Mouse (Mus musculus) hindbrain, embryonic 12.5 days (tissue): ENCODE data around the gene Sipa1l3. TPM values are rescaled to one million over a fixed set of nuclear protein-coding genes. Genes with fewer than 3 reads are reported as not detected.

Source experiments
- ATAC-seq: fragments of 200-750 bp; cut with Nextera tagmentation; 2 replicates; pipeline ENCODE4 v1.8.0; 2017; ENCODE audit warnings: moderate TSS enrichment; ENCODE audit not compliant: low FRiP score
- H3K27ac ChIP-seq: fragments of 300-500 bp; sonication (generic); 2 replicates; pipeline ENCODE4 v1.5.1; 2016; ENCODE audit warnings: mild to moderate bottlenecking
- H3K27me3 ChIP-seq: fragments of 300-500 bp; sonication (generic); 2 replicates; pipeline ENCODE4 v1.6.1; 2016; ENCODE audit warnings: mild to moderate bottlenecking
- H3K36me3 ChIP-seq: fragments of 300-500 bp; sonication (generic); 2 replicates; pipeline ENCODE4 v1.6.1; 2016; ENCODE audit warnings: mild to moderate bottlenecking
- H3K4me1 ChIP-seq: fragments of 300-500 bp; sonication (generic); 2 replicates; pipeline ENCODE4 v1.6.1; 2016
- H3K4me2 ChIP-seq: fragments of 300-500 bp; sonication (generic); replicated peaks from 2 replicates; pipeline ENCODE4 v1.6.1; 2016; ENCODE audit warnings: mild to moderate bottlenecking
- H3K4me3 ChIP-seq: fragments of 300-500 bp; sonication (generic); 2 replicates; pipeline ENCODE4 v1.5.1; 2016; ENCODE audit warnings: mild to moderate bottlenecking
- H3K9ac ChIP-seq: fragments of 300-500 bp; sonication (generic); 2 replicates; pipeline ENCODE4 v1.6.1; 2016; ENCODE audit warnings: mild to moderate bottlenecking, moderate library complexity
- H3K9me3 ChIP-seq: fragments of 300-500 bp; sonication (generic); replicated peaks from 2 replicates; pipeline ENCODE4 v1.6.1; 2016; ENCODE audit warnings: mild to moderate bottlenecking
- WGBS: fragments of 180-500 bp; shearing (Covaris S2); methylation state at CpG from one replicate; pipeline ENCODE4 v1.1.7; 2016; 5-methylcytosine and 5-hydroxymethylcytosine counted together
- polyA plus RNA-seq: library from polyadenylated mRNA; unstranded; fragments of >200 nt; fragmentation: Nextera tagmentation; extraction: Ambion mirVana; gene quantifications from 2 replicates; pipeline ENCODE4 v1.2.1, GENCODE M21; 2016

Gene Sipa1l3
- polyA plus RNA-seq, 1 experiment from 2014 or later, result 15.9 TPM

DNA sequence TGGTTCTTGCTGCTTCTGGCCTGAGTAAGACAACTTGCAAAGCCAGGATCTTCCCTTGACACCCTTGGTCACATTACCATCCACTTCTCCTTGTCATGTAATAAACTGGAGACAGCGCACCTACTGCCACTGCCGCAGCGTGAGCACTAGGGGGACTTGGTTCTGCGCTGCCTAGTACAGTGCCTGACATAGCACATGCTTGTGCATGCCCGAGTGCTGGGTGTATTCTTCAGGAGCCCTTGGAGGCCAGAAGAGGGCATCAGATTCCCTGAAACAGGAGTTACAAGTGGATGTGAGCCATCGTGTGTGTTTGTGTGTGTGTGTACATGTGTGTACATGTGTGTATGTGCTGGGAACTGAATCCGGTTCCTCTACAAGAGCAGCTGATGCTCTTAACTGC lies 231.0 kb downstream of the Sipa1l3 start:
- peaks cover 22% of the 10 kb centered on the region for H3K27me3 ChIP-seq
- no peaks in the 10 kb centered on the region for H3K36me3 ChIP-seq
- no peaks in the 10 kb centered on the region for H3K9me3 ChIP-seq
- H3K4me3 ChIP-seq, result no peak overlapping the region
- no peak overlapping the region for H3K9ac ChIP-seq
- H3K27ac ChIP-seq, result no peak overlapping the region
- 85% methylated on average over 7 of the region's 7 CpGs for WGBS
- no peak for ATAC-seq
- H3K4me1 ChIP-seq, result peaks cover 32% of the 10 kb centered on the region
- H3K4me2 ChIP-seq, result no peak overlapping the region

DNA sequence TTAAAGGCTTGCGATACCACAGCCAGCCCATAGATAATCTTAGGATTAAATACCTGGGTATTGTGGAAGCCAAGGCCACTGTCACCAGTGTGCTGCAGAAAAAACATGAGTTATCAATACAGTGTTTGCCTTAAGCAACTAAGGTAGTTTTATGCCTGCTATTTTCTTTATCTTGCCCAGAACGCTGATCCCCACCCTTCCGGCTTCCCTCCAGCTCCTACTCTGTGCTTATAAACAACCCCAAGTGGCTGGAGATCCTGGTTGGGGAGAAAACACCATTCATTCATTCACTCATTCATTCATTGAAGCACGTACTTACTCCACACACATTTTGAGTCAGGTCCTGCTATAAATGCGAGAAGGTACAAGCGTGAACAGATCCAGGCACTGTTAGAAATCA lies 233.9 kb downstream of the Sipa1l3 start:
- Histone ChIP-seq H3K4me1 (peaks cover 23% of the 10 kb centered on the region), H3K9me3 (no peaks in the 10 kb centered on the region), H3K4me3 (no peak overlapping the region), H3K27me3 (peaks cover 43% of the 10 kb centered on the region), H3K36me3 (no peaks in the 10 kb centered on the region), H3K9ac (no peak overlapping the region), H3K27ac (no peak overlapping the region), H3K4me2 (no peak overlapping the region)
- 94% methylated on average over 6 of the region's 6 CpGs for WGBS
- ATAC-seq, result no peak

DNA sequence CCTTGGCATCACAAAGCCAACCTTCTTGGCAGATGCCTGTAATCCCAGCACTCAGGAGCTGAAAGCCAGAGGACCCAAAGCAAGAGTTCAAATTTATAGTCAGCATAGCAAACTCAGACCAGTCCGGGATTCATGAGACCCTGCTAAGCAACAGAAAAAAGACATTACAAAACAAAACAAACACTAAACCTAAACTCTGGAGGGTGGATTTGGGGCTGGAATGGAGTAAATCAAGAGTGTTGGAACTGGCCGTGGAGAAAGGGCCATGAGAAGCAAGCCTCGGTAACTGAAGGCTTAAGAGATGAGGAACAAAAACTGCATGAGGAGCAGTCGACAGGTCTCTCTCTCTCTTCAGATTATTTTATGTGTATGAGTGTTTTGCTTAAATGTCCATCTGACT lies 234.6 kb downstream of the Sipa1l3 start:
- Histone ChIP-seq H3K27me3 (peaks cover 46% of the 10 kb centered on the region), H3K4me3 (no peak overlapping the region), H3K27ac (no peak overlapping the region)

DNA sequence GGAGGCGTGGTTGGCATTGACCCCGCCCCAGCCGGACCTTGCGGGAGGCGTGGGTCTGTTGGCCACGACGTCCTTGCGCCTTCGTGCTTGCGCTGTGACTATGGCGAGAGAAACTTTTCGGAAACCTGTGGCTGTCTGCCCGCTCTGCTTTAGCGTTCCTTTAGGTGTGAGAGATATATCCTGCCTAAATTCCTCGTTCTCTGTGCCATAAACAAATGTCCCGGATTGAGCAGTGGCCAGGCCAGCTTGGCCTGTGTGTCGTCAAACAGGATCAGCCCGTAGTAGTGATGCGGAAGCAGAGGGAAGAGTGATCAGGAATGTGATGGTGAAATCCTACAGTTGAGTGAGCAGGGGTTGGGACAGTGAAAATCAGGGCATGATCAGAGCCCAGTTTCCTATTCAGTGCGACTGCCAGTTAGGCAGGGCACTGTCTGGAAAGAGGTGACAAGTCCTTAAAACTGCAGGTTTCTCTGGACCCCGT lies 236.3 kb downstream of the Sipa1l3 start:
- no peak for ATAC-seq
- H3K4me3 ChIP-seq, result peak overlapping the region; percentile 56
- peak overlapping the region; percentile 97 for H3K4me2 ChIP-seq
- H3K4me1 ChIP-seq, result peaks cover 15% of the 10 kb centered on the region
- H3K27me3 ChIP-seq, result peaks cover 42% of the 10 kb centered on the region
- 12% methylated on average over 21 of the region's 21 CpGs for WGBS
- no peak overlapping the region for H3K27ac ChIP-seq
- H3K9me3 ChIP-seq, result no peaks in the 10 kb centered on the region
- H3K36me3 ChIP-seq, result no peaks in the 10 kb centered on the region
- peak overlapping the region; percentile 68 for H3K9ac ChIP-seq

More for the DNA sequence above, 234.6 kb downstream of the Sipa1l3 start:
- no peaks in the 10 kb centered on the region for H3K36me3 ChIP-seq
- no peak for ATAC-seq
- no peak overlapping the region for H3K4me2 ChIP-seq
- peaks cover 17% of the 10 kb centered on the region for H3K4me1 ChIP-seq
- no peaks in the 10 kb centered on the region for H3K9me3 ChIP-seq
- WGBS, result 92% methylated on average over 4 of the region's 4 CpGs
- H3K9ac ChIP-seq, result no peak overlapping the region

DNA sequence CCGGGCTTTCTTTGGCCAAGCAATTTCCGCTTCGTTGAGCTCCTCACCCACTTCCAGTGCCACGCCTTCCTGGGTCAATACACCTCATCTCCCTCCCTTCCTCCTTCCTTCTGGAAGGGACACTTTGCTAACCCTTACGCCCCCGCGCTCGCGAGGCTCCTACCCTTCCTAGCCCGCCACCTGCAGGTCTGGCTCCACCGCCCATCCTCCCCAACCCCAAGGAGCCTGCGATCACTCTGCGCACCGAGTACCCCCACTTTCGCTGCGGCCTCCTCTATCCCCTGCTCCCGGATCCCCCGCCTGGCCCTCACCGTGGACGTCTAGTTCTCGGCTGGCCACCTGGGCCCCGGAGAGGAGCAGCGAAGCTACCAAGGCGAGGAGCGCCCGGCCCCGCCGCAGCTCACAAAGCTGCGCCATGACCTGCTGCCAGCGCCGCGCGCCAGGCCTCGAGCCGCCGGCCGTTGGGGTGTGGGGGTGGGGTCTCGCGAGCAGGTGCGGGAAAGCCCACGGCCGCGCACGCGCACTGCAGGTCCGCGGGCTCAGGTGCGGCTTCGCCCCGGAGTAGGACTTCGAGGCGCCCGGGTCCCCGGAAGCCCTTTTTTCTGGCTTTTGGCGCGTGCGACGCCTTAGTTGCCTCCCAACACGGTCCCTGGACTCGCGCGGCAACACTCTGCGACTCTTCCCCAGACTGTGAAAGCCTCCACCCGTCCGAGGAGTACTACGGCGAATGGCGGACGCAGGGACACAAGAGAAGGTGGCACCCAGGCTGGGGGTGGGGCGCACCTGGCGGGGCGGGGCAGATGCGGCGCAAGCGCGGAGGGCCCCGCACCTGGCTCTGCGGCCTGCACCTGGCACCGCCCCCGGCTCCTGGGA lies 237.0 kb downstream of the Sipa1l3 start, which contains the start of gene Spint2:
TSS of gene Spint2 (minus strand) at position 712 of the 873 bp plus-strand sequence.
- H3K27me3 ChIP-seq, result peaks cover 42% of the 10 kb centered on the region
- peak; percentile 71 for ATAC-seq
- H3K9ac ChIP-seq, result peak within 1 kb of the TSS; percentile 68
- peak within 1 kb of the TSS; percentile 97 for H3K4me2 ChIP-seq
- no peaks in the 10 kb centered on the region for H3K9me3 ChIP-seq
- H3K27ac ChIP-seq, result no peak within 1 kb of the TSS
- H3K36me3 ChIP-seq, result no peaks in the 10 kb centered on the region
- under 1% methylated on average over 79 of the region's 80 CpGs for WGBS
- peaks cover 15% of the 10 kb centered on the region for H3K4me1 ChIP-seq
- peak within 1 kb of the TSS; percentile 56 for H3K4me3 ChIP-seq

DNA sequence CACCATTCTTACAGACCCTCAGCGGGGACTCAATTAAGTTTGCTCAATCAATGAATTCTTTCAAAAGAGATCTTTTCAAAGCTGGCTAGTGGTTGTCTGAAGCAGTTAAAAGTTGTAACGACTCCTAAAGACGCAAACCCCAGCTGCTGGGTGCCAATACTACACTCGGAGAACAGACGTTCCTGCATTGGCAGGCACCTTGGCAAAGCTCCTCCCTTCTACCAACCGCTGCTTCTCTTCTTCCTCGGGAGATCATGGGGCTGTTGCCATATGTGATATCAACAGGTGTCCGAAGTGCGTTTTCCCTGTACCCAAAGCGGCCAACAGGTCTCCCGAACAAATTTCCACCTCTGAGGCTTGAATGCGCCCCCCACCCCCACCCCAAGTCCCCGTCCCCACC lies 237.6 kb downstream of the Sipa1l3 start:
- H3K4me2 ChIP-seq, result peak overlapping the region; percentile 97
- peak overlapping the region; percentile 56 for H3K4me3 ChIP-seq
- peaks cover 15% of the 10 kb centered on the region for H3K4me1 ChIP-seq
- H3K9me3 ChIP-seq, result no peaks in the 10 kb centered on the region
- 16% methylated on average over 13 of the region's 13 CpGs for WGBS
- no peak overlapping the region for H3K27ac ChIP-seq
- ATAC-seq, result no peak
- no peaks in the 10 kb centered on the region for H3K36me3 ChIP-seq
- H3K9ac ChIP-seq, result peak overlapping the region; percentile 68; the same call in 1 of the 2 replicates
- H3K27me3 ChIP-seq, result peaks cover 42% of the 10 kb centered on the region

DNA sequence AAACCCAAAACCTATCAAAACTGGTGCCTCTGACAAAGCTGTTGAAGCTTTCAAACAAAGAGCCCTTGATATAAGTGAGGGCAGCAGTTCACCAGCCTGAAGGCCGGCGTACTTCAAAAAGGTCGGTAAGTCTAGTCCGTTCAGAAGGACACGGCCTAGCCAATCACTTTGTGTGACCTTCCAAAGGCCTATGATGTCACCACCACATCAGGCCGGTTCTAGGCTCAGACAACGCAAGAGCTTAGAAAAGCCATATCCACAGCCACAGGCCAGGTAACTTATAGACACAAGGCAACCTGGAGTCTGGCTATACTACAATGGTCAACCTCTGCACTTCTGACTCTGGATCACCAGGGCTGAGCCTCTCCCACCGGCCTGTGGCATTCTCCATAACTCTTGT lies 238.5 kb downstream of the Sipa1l3 start:
- Histone ChIP-seq H3K4me2 (no peak overlapping the region), H3K27me3 (peaks cover 42% of the 10 kb centered on the region), H3K36me3 (no peaks in the 10 kb centered on the region), H3K9me3 (no peaks in the 10 kb centered on the region), H3K4me1 (peaks cover 15% of the 10 kb centered on the region), H3K27ac (no peak overlapping the region), H3K4me3 (no peak overlapping the region), H3K9ac (no peak overlapping the region)
- ATAC-seq, result no peak
- 86% methylated on average over 8 of the region's 8 CpGs for WGBS

DNA sequence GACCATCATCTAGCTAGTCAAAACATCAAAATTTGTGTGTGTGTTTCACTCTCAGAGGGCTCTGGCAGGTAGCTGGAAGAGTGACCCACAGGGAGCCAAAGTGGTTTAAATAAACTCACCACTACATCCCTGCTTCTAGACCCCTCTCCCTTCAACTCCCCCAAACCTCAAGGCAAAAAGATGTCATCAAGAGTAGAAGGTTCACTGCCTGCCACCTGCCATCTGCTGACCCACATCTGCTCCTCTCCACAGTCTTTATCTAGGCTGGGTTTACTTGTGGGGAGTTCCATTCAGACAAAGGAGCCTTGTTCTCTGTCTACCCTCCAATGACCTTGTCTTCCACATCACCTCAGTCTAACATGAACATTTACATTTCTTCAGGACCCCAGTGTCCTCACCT lies 239.2 kb downstream of the Sipa1l3 start:
- no peak overlapping the region for H3K4me3 ChIP-seq
- peaks cover 15% of the 10 kb centered on the region for H3K4me1 ChIP-seq
- H3K36me3 ChIP-seq, result no peaks in the 10 kb centered on the region
- ATAC-seq, result no peak
- no peaks in the 10 kb centered on the region for H3K9me3 ChIP-seq
- H3K9ac ChIP-seq, result no peak overlapping the region
- H3K4me2 ChIP-seq, result no peak overlapping the region
- no peak overlapping the region for H3K27ac ChIP-seq
- peaks cover 41% of the 10 kb centered on the region for H3K27me3 ChIP-seq

DNA sequence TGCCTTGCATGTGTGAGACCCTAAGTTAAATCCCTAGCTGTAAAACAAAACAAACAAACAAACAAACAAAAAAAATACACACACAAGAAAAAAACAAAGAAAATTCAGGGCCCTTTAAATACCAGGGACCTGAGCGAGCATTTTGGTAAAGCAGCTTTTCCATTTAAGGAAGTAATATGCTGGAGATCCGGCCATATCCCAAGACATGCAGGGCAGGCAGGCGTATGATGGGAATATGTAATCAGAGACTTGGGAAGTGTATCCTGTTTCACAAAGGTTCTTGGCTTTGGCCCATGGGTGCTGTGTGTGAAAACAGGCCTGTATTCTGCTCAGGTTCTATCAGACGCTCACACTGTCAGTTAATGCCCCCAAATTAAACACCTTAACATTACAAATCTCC lies 240.9 kb downstream of the Sipa1l3 start:
- H3K9ac ChIP-seq, result no peak overlapping the region
- ATAC-seq, result no peak
- no peak overlapping the region for H3K27ac ChIP-seq
- H3K27me3 ChIP-seq, result peaks cover 31% of the 10 kb centered on the region
- peaks cover 15% of the 10 kb centered on the region for H3K4me1 ChIP-seq
- no peak overlapping the region for H3K4me2 ChIP-seq
- no peaks in the 10 kb centered on the region for H3K36me3 ChIP-seq
- H3K9me3 ChIP-seq, result no peaks in the 10 kb centered on the region
- no peak overlapping the region for H3K4me3 ChIP-seq
- WGBS, result 82% methylated on average over 4 of the region's 4 CpGs

DNA sequence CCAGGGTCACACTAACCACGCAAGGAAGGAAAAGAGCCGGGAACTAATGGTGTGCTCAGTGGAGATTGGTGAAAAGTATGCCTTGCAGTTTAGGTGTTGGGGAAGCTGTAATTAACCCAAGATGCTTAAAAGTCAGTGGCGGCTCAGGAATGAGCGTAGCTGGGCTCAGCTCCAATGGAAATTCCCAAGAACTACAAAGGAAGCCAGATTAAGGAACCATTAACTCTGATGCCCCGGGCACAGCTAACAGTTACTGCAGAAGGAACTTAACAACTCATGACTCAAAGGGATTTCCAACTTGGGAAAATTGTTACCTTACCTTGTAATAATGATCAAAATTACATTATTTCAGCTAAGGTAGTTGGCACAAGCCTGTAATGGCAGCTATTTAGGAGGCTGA lies 241.7 kb downstream of the Sipa1l3 start:
- ATAC-seq, result no peak

DNA sequence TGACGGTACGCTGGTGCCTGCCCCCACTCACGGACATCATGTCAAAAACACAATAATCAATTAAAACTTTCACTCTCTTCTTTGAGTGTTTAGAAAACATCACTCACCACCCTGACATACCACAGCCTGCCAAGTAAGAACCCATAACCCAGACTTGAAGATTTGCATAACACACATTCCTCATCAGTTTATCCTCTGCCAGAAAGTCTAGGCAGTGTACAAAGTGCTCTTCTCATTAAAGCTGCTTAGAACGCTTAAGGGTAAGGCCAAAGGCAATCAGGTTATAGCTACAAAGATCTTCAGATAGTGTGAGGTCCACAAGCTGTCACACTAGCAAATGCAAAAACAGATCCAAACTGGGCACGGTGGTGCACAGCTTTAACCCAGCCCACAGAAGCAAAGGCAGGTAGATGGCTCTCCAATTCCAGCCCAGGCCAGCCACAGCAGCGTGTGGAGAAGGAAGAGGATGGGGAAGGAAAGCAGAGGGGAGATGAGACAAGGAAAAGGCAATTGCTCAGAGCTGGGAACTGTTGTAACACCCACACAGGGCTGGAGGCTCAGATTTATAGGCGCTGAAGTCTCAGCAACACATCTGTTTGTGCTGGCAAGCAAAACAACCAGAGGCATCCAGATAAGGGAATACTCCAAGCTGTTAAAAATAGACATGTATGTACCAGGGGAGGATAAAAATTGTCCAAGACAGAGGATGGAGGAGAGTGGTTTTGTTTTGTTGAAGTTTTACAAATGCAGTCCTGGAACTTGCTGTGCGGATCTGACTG lies 246.6 kb downstream of the Sipa1l3 start:
- Histone ChIP-seq H3K4me1 (no peaks in the 10 kb centered on the region), H3K27me3 (no peaks in the 10 kb centered on the region), H3K4me2 (no peak overlapping the region), H3K27ac (no peak overlapping the region), H3K36me3 (no peaks in the 10 kb centered on the region), H3K9me3 (no peaks in the 10 kb centered on the region), H3K9ac (no peak overlapping the region; the same call in 1 of the 2 replicates), H3K4me3 (no peak overlapping the region)
- WGBS, result 77% methylated on average over 8 of the region's 8 CpGs
- no peak for ATAC-seq

More for the DNA sequence above, 241.7 kb downstream of the Sipa1l3 start:
- H3K9ac ChIP-seq, result no peak overlapping the region
- 76% methylated on average over 5 of the region's 5 CpGs for WGBS
- H3K27me3 ChIP-seq, result peaks cover 23% of the 10 kb centered on the region
- no peaks in the 10 kb centered on the region for H3K36me3 ChIP-seq
- H3K4me3 ChIP-seq, result no peak overlapping the region
- no peak overlapping the region for H3K27ac ChIP-seq
- peaks cover 10% of the 10 kb centered on the region for H3K4me1 ChIP-seq
- no peaks in the 10 kb centered on the region for H3K9me3 ChIP-seq
- H3K4me2 ChIP-seq, result no peak overlapping the region

DNA sequence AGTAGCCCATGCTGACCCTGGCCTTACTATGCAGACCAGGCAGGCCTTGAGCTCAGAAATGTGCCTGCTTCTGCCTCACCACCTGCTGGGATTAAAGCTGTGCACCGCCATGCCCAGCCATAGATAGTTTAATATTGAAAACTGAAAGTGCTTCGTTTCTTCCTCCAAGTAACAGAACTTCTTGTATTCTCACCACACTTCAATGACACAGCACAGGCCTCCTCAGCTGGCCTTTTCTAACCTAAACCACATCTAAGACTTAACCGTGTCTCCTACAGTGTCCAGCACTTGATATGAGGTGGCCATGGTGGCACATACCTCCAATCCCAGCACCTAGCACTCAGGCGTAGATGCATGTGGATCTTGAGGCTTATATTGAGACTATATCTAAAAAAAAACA lies 248.0 kb downstream of the Sipa1l3 start:
- H3K9me3 ChIP-seq, result no peaks in the 10 kb centered on the region

More for the DNA sequence above, 248.0 kb downstream of the Sipa1l3 start:
- Histone ChIP-seq H3K27me3 (no peaks in the 10 kb centered on the region), H3K4me1 (0 out of 2 replicates have a peak, but pooled peaks cover 2% of the 10 kb centered on the region), H3K9ac (no peak overlapping the region), H3K4me2 (no peak overlapping the region), H3K4me3 (no peak overlapping the region), H3K36me3 (no peaks in the 10 kb centered on the region), H3K27ac (no peak overlapping the region)
- ATAC-seq, result no peak
- 80% methylated on average over 4 of the region's 4 CpGs for WGBS
